Mouse (Mus musculus) heart, postnatal 0 days (tissue): Measurements from ENCODE around the gene Mnat1.

ENCODE experiments used
- CTCF ChIP-seq: IDR thresholded peaks from 2 replicates; pipeline ENCODE4 v1.5.1; 2016; ENCODE audit warnings: antibody characterized with exemption, control low read depth, low read depth
- EP300 ChIP-seq: IDR thresholded peaks from 2 replicates; pipeline ENCODE4 v1.6.1; 2016; ENCODE audit warnings: antibody characterized with exemption, low read depth

DNA sequence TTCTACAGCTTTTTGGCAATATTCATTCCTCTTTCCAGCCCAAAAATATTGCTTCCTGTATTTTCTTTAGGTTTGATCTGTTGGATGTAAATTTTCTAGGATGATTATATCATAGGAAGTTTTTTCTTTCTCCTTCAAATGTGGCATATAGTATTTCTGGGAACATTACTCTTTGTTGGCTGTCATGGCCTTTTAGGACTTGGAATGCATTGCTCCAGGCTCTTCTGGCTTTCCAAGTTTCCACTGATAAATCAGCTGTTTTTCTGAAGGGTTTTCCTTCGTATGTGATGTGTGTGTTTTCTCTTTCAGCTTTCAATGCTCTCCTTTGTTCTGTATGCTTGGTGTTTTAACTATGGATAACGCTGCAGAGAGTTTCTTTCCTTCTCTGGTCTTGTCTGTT is 131.5 kb downstream of the Mnat1 start:
- TF ChIP-seq EP300 (no peak), CTCF (no peak)
